Mouse (Mus musculus) frontal cortex, postnatal 14 days (tissue): ENCODE data around the gene Kalrn.
A peak's percentile ranks its signal among the peaks of the same experiment; 100 is the strongest.
"Not testable (repeated sequence)": the region's sequence is repeated elsewhere in the genome, so short reads cannot be mapped to it uniquely, and the experiment has no call there.

Experiments
- DNase-seq, 2 experiments: peaks; one replicate each; pipeline ENCODE4 v3.0.0; 2022; ENCODE audit warnings: low spot score in 2 of 2

Kalrn gene

DNA sequence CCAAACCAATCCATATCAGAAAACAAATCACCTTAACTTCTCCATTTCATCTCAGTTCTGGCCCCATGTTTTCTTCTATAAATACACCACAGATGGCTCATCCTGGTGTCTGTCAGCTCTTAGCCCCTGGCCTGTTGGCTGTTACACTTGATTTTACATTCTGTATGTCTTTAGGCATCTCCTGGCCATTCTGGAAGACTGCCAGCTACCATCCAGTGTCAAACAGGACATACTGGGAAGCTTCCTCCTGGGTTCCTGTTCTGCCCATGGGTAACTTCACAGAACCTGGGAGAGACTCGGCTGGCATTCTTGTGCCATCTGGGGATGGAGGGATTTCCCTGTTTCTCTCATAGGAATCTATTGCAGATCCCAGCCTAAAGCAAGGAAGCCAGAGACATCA, 261.8 kb downstream of the Kalrn start:
- DNase-seq = no peak

DNA sequence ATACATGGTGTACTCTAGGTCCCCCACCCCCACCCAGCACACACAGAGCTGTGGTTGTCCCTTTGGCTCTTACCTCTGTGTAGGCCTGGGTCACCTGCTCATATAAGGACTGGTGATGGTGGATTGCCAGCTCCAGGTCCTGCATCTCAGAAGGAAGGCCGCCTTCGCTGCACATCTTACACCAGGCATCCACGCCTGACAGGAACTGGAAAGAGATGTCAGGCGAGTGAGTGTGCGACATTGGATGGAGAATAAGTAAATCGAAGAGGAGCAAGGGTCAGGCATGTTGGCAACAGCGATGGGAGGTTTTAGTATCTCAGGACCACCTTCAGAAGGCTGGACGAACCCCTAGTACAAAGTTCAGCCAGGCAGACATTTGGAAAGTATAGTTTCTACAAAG, 263.0 kb downstream of the Kalrn start:
- DNase-seq = no peak

DNA sequence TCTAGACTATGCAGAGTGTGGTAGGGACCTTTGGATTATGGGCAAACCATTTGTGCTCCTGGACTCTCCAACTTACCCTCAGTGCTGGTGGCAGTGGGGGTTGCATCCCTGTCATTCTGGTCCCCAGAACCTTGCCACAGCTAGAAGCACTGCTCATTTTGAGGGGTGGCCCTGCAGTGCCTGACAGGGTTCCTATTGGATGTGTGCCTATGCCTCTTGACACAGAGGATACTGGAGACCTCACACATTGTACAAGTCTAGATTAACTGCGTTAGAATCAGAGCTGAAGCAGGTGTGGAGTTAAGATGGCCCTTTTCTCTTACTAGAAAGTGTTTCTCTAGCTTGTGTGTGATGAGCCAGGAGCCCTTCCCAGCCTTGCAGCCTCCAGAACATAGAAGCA, 265.0 kb downstream of the Kalrn start:
- no peak for DNase-seq

DNA sequence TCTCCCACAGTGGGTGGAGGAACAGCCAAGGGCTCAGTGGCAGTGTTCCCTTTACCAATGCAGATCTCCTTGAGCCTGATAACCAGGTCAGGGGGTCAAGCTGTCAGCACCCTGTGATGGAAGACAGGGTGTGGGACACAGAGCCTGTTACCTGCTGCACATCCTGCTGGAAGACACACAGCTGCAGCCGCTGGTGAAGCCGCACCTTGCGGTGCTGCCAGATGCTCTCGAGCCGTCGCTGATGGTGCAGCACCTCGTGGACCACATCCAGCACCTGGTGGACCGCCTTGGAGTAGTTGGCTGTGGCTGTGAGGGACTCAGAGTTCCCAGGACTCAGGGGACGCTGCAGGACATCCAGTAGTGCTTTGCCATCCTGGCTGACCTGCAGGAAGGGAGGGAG, 265.9 kb downstream of the Kalrn start:
- no peak for DNase-seq

DNA sequence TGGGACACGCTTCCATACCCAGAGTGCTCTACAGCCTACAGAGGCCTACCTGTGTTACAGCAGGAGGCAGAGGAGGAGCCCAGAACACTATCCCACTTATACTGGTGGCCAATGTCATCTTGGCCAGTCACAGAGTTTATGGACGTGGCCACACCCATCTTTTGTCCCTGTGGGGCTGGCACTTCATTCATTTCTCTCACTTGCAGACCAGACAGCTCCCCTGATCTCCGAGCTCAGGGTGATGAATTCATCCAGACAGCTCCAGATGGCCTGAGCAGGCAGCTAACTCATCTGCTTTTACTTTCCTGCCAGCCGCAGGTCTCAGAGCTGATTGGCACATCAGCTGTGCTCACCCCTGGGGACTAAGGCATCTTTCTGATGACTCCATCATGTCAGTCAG, 267.7 kb downstream of the Kalrn start:
- DNase-seq = no peak

DNA sequence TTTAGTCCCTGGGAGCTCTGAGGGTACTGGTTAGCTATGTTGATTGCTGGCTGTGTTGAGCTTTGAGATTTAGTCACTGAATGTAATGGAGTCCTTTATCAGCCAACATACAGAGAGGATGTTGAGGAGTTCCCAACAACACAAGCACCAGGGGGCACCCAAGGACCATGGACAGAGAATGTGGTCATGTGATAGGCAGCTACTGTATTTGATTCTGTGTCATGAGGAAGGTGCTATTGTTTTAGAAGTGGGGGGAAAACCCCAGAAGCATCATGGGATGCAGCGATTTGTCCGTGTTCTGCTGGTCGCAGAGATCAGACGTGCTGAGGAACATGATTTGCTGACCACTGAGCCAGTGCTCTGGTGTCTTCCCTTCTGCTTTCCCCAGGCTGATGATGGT, 269.5 kb downstream of the Kalrn start:
- not testable (repeated sequence) for DNase-seq

DNA sequence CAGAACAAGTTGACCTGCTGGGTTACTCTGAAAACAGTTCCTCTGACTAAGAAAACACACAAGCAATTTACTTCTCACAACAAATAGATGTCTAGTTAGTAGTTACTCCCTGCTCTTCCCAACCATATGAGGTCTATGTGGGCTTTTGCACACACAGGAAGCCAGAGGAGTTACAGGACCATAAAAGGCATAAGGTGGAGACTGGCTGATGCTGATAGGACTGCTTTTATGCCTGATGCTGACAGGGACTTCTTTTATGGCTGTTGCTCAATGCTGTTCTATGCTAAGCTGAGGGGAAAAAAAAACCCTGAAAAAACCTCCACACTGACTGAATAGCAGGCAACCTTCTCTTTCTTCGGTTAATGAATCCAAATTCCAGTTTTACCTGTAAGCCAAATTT, 270.8 kb downstream of the Kalrn start:
- DNase-seq = no peak

DNA sequence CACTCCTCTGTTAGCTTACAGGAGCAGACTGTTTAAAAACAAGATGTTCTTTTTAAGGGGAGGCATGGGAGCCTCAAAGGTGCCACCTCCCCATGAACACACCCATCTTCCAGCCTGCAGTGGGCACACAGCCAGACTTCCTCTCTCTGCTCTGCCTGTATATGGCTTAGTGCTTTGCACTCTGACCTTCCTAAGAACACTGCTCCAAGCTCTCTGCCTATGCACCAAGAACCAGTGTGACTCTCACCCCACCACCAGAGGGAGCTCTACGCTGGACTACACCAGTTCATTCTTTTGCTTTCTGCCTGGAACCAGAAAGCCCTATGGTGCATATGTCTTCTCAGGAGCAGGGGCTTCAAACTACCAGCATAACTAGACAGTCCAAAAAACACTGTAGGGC, 271.3 kb downstream of the Kalrn start:
- no peak for DNase-seq

DNA sequence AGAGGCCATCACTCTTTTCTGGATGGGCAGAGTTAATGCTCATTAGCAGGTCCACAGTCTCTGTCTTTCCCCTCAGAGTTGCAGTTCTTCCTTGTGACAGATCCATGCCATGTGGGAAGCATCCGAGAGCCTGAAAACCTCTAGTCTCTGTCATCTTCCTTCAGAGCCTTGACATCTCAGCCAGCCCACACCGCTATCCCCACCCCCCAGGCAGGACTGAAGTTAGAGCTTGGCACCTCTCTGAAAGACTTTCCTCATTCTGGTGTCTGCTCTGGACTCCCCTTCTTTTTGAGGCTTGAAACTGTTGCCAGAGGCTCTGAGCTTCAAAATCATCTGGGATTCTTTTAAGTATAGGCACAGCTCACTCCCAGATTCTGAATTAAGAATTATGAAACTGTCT, 274.1 kb downstream of the Kalrn start:
- DNase-seq = no peak

DNA sequence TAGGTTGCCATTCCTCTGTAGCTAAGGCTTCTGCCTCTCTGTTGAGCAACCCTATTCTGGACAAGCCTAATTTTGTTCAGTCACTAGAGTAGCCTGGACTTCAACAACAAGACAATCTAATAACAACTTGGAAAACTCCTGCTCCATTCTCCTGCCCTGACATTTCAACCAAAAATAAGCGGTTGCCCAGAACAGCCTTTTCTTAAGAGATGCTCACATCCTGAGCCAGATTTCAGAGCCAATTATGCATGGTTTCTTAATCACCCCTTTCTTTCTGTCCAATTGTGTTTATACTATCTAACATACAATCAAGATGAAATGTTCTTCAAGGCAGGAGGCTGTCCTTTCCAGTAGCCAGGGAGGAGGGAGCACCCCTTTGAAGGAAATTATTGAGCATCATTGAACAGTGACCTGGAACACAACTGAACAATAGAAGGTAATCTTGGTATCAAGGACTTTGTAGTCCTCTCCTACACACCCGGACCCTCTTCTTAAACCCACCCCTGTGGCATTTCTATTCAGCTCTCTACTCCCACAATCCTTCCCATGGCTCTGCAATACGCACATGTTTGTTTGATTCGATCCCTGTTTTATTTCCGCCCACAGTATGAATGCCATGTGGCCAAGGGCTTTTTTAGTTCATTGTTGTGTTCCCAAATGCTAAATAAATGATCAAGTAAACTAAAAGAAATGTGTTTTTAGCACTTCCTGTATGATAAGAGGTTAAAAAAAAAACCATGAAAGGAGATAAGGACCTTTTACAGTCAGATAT, 275.2 kb downstream of the Kalrn start:
- no peak for DNase-seq

DNA sequence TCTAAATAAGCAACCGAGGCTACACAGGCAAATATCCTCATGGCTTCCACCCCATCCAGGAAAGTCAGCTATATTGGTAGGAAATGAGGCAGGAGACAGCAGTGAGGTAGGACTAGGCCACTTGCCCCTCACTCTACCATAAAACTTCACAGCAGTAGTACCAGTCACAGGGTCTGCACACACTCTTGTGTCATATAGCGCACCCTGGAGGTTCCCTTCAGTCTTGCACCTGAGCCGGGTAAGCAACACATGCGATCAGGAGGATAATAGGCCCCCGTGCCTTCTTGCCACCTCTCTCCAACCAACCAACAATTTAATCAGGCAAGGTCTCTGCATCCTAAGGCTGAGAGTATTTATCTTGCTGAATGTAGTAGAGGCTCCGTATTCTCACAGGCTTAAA, 278.8 kb downstream of the Kalrn start:
- DNase-seq = no peak

DNA sequence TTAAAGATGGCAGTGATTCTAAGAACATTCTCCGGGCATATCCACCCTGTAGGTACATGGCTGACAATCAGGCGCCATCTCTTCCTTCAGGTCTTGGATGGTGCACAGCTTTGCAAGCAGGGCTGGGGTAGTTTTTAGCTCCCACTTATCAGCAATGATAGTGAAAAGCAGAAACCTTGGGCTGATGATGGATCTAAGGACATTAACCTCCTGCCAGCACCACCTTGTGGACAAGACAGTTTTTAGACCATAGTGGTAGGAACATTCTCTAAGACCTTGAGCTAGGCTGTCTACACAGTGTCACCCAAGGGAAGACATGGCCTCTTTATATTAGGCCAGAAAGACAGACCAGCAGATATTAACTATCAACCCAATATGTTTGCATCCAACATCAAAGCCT, 279.7 kb downstream of the Kalrn start:
- no peak for DNase-seq

DNA sequence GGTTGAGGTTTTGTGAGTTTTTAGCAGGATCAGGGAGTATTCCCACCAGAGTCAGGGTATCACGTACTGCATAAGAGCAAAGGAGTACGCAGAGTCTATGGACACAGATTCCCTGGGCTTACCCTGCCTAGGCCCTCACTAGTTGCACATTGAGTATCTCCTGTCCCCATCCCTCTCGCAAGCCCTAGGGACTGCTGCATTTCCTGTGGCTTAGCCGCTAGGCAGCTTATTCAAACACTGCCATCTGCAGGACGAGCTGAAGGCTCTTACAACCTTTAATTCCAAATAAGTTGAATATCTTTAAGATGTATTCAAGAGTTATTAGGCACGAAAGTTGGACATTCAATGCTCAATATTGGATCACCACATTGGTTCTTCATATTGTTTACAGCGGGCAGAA, 283.7 kb downstream of the Kalrn start:
- no peak for DNase-seq

DNA sequence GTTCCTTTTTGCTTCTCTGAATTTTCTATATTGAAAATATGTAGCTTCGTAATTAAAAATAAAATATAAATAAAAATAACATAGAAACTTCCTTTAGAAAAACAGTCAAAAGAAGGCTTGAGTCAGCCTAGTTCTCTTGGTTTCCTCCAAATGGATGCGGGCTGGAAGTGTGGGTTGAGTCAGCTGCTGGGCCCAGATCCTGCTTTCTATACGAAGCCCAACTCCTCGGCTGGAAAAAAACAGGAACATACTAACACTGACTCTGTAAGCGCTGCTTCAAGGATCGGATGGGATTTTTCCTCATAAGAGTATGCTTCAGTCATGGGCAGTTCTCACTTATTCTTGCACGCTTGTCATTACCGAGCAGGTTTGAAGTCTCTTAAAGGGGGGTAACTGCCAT, 291.3 kb downstream of the Kalrn start:
- DNase-seq = no peak

DNA sequence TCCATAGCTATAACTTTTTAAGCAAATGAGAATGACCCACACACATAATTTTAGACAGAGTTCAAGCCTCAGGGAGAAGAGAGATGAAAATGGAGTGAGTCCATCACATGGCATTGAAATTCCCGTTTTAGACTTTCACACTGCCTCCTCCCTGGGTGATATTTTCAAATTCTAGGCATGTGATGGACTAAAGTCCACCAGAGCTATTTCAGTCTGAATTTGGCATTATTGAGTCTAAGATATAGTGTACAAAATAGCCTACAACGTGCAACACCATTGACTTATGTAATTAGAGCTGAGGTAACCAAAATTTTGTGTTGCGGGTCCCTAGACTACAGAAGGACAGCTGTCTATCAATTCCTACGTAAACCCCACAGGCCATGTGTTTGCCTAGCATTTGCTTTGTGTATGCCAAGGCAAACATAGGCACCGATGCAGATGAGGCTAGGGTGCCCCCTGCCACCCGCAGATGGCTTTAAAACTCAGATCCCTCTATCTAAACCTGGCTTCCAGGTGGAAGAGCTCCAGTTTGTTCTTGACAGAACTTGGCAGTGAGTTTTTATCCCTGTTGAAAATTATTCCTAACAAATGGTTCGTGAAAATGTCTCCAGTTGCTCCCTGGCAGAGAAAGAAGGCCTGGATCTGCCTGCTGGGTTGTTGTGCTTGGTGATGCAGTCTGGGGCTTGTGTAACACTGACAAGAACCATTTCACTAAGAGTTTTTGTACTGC, 293.5 kb downstream of the Kalrn start:
- DNase-seq = no peak

DNA sequence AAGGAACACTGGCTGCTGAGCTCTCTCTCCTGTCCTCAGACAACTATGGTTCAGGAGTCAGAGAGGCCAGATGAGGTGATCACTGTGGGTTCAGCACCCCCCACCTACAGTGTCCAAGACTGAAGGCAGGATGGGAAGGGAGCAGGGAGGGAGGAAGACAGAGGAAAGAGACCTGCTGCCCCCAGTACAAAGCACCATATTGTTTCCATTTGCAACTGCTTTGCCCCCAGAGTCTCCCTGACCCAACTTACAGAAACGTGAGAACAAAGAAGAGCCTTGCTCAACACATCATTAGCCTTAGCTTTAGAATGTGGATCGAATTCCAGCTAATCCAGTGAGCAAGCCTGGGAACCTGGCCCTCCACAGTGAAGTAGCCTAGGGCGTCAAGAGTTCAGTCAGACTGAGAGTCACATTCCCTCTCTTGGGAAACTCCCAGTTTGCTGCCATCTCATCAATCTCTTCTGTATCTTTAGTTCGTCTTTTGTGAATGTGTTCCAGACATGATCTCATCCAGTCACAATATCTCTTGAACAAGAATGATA, 295.0 kb downstream of the Kalrn start:
- no peak for DNase-seq

DNA sequence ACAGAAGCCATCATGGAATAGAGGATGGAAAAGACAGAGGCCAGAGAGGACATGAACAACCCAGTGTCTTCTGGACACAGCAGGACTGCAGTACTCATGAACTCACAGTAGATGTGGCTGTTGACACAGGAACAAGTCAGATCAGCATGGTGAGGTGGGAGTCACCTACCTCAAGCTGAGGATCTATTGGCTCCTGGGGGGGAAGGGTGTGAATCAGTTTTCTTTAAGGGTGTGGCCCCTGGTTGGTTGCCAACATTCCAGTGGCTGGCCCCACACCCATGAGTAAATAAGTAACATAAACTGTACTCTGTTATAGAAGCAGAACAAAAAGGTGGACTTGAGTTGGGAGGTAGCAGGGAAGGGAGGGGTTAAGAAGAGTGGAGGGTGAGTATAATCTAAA, 298.7 kb downstream of the Kalrn start:
- DNase-seq = no peak

DNA sequence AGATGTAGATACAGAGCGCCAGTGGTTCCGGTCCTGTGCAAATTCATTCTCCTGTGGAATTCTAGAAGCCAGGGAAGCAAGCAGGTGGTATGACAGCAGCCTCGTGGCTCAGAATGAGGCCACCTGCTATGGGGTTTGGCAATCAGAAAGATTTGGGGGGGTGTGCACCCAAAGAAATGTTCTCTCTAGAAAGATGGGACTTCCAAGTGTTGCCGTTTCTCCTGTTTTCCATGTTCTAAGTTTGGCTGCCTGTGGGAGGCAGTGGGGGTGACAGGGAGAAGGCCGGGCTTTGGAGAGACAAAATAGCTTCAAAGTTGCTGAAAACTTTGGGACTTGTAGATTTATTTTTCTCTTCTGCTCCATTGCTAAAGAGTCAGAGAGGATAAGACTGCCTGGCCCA, 301.9 kb downstream of the Kalrn start:
- no peak for DNase-seq

DNA sequence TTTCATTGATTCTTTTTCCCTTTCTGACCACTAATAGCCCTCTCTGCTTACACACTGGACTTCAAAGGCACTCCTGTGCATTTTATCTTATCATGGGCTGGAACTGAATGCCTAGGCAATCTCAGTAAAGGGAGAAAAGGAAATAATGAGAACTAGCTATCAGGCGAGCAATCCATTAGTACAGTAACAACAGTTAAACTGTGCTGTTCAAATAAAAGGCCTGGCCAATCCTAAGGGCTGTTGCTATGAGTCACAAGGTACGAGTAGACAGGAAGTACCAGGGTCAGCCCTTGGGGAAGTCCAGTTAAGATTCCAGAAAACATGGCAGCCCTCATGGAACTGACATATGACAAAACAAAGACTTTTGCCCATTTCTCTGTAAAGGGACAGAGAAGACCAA, 302.7 kb downstream of the Kalrn start:
- no peak for DNase-seq

DNA sequence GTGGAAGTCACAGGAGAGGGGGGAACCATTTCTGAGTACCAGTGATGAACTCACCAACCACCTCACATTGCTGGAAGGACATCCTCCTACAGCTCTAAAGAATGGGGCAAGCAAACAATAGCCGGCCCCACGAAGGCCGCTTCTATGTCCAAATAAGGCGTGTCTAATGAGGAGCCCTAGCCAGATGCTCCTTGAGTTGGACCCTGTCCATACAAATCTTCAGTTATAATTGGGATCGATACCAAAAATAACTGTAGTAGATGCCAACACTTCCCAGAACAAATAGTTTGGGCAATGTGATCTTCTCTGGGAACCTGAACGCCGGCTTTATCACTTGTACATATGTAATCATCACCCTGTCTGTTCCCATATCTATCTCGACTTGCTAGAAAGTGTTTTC, 303.7 kb downstream of the Kalrn start:
- no peak for DNase-seq

DNA sequence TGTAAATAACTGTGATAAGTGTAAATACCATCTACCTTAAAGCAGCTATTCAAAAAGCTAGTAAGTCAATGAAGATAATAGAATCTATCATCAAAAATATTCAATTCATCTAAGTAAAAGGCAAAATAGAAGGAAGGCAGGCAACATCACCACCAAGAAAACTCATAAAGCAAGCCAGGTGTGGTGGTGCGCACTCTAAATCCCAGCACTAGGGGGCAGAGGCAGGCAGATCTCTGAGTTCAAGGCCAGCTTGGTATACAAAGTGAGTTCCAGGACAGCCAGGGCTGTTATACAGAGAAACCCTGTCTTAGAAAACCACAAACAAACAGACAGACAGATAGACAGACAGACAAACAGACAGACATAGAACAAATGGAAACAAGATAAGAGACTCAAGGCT, 305.6 kb downstream of the Kalrn start:
- no peak for DNase-seq

DNA sequence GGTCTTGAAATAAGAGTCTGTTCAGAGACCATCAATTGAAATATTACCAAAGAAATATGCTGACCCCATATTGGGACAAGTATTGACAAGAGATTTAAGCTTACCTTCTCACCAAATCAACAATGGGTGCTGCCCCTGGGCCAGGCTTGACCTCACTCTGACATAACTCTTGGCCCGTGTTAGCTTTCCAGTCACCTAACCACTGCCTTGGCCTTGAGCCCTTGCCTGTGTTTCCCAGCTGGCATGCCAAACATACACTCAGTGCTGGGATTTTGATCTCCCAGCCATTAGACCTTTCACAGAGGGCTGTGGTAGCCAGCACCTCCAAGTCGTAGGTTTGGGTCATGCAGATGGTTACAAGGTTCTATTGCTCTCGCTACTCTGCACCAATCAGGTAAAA, 308.7 kb downstream of the Kalrn start:
- DNase-seq = no peak

DNA sequence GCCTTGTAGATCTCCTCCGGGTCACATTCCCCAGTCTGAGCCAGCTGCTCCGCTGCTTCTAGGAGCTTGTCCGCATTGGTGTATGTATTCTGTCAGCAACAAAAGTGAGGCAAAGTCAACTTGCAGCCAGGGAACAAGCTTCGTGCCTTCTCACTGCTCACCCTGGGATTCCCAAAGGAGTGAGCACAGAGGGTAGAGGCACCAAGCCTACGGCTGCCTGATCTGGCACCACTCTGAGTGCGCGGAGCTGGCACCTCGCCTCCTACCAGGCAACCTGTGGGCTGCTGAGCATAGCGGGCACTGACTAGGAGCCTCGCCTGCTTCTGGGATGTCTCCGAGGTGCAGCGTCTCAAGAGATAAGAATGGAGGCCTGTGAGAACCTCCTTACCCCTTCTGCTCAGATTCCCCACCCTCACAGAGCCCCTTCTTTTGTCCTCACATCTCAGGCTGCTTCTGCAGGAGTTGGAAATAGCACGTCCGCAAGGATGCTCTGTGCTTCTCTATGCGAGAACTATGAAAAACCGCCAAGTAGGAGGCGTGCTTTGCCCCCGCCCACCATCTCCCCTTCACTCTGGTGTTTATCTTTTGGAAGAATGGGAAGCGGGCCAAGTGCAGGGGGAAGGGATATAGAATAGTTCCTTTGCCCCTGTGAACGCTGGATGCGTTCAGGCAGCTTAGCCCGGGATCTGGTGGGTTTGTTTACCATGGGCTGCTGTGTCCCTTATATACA, 310.4 kb downstream of the Kalrn start:
- peak; percentile 49 to 63 for DNase-seq
